Comparison of ENCODE assay signal across 7 mouse cellular contexts in genomic region chr6:90509085-90509484, GRCm38 (mm10). TPM values are rescaled to one million over a fixed set of nuclear protein-coding genes. Genes with fewer than 3 reads are reported as not detected.
DNase-seq lines count a peak whose midpoint lies in the region; ATAC-seq and TF ChIP-seq lines count a peak whose summit lies in the region.

No protein-coding gene starts in this region.

- TF ChIP-seq CTCF in thymus, adult 2 months (IDR thresholded peaks at IDR 0.05; ENCODE audit: borderline replicate concordance, control insufficient read depth, extremely low read depth, insufficient read depth, low read length, poor library complexity), result no peak

- WGBS in lung, embryonic 16.5 days, result 41% methylated on average over 6 of the region's 6 CpGs
- WGBS in thymus, adult 2 months, result 87% methylated on average over 6 of the region's 6 CpGs

- intact Hi-C loops in heart, postnatal 36 days (cut with DNase I), result no loop called here

- TF ChIP-seq POLR2A in thymus, adult 2 months (IDR thresholded peaks at IDR 0.05; ENCODE audit: control insufficient read depth, extremely low read depth, insufficient read depth, low read length, poor library complexity), result no peak

- peak overlapping the region; percentile 98 for H3K27ac ChIP-seq in lung, embryonic 16.5 days (ENCODE audit: low read length)
- no peak overlapping the region for H3K27ac ChIP-seq in thymus, adult 2 months (ENCODE audit: control insufficient read depth, insufficient read depth, low read length)

- H3K4me2 ChIP-seq in lung, embryonic 16.5 days (ENCODE audit: low read depth, low read length), result no peak overlapping the region

- no peak overlapping the region for H3K9ac ChIP-seq in lung, embryonic 16.5 days (ENCODE audit: low read length)

- ATAC-seq in lung, embryonic 16.5 days (ENCODE audit: low read depth), result no peak

- no peaks in the 10 kb centered on the region for H3K27me3 ChIP-seq in lung, embryonic 16.5 days (ENCODE audit: control insufficient read depth, insufficient read depth, low read depth, low read length)
- no peaks in the 10 kb centered on the region for H3K27me3 ChIP-seq in thymus, adult 2 months (ENCODE audit: control insufficient read depth, insufficient read depth, low read length)

- H3K4me3 ChIP-seq in lung, embryonic 16.5 days (ENCODE audit: low read length), result no peak overlapping the region
- no peak overlapping the region for H3K4me3 ChIP-seq in thymus, adult 2 months (ENCODE audit: control insufficient read depth, insufficient read depth, low read length)

- H3K4me1 ChIP-seq in lung, embryonic 16.5 days (replicated peaks; ENCODE audit: control insufficient read depth, insufficient read depth, low read length), result peaks cover 36% of the 10 kb centered on the region
- H3K4me1 ChIP-seq in thymus, adult 2 months (replicated peaks; ENCODE audit: control insufficient read depth, insufficient read depth, low read length), result no peaks in the 10 kb centered on the region

- no peaks in the 10 kb centered on the region for H3K36me3 ChIP-seq in lung, embryonic 16.5 days (ENCODE audit: control insufficient read depth, insufficient read depth, low read length)
- no peaks in the 10 kb centered on the region for H3K36me3 ChIP-seq in thymus, adult 2 months (ENCODE audit: control insufficient read depth, insufficient read depth, low read length)

- peak; percentile 53 for DNase-seq in ovary, adult 18-20 months (ENCODE audit: low spot score)
- no peak for DNase-seq in ovary, postnatal 10 days (ENCODE audit: low spot score)
- peak; percentile 69 for DNase-seq in gastrocnemius, postnatal 10 days
- DNase-seq in heart, postnatal 36 days, result peak; percentile 80 to 81
- no peak for DNase-seq in thymus, adult 2 months
- DNase-seq in B cell, adult 2 months, result no peak

- H3K9me3 ChIP-seq in lung, embryonic 16.5 days (ENCODE audit: control insufficient read depth, low read length), result no peaks in the 10 kb centered on the region

RNA-seq across cellular contexts. Expression of gene Aldh1l1, which starts 22.9 kb away (rescaled TPM):
- total RNA-seq in gastrocnemius, postnatal 10 days (2021), result 1 to 10 TPM; 3.3 to 3.7 TPM
- 1 to 10 TPM; 1.9 to 2.2 TPM for total RNA-seq in heart, postnatal 36 days (2021)
- 2.4 and 4.7 TPM in 2 replicates for polyA plus RNA-seq in lung, embryonic 16.5 days (2015; fragmentation: Nextera tagmentation; extraction: Ambion mirVana)
- 14.0 and 14.8 TPM in 2 replicates for polyA plus RNA-seq in thymus, adult 2 months (2012; rRNA removed)

RNA-seq across cellular contexts. Expression of gene Klf15, which starts 46.7 kb away (rescaled TPM):
- 10 to 100 TPM in 1 of 2 experiments, 1 to 10 TPM in 1; 8.6 to 17.2 TPM for total RNA-seq in gastrocnemius, postnatal 10 days (2021)
- total RNA-seq in heart, postnatal 36 days (2021), result 10 to 100 TPM; 60.8 to 87.4 TPM
- polyA plus RNA-seq in lung, embryonic 16.5 days (2015; fragmentation: Nextera tagmentation; extraction: Ambion mirVana), result 17.4 and 21.3 TPM in 2 replicates
- 18.6 and 23.8 TPM in 2 replicates for polyA plus RNA-seq in thymus, adult 2 months (2012; rRNA removed)

Comparison
In these comparisons a context has a peak if more than half of its experiments do, and no peak if none do; other contexts are left out.
1. DNase-seq: peak in ovary, adult 18-20 months (single experiment), gastrocnemius, postnatal 10 days (single experiment) and heart, postnatal 36 days (2 of 2); none in ovary, postnatal 10 days (single experiment), thymus, adult 2 months (single experiment) and B cell, adult 2 months (0 of 2).